Mouse (Mus musculus): ENCODE results near the gene Kat7.

- no peak for TF ChIP-seq CTCF (IDR thresholded peaks at IDR 0.05; ENCODE audit: low read depth, low read length)
- no peak for TF ChIP-seq POLR2A (IDR thresholded peaks at IDR 0.05; ENCODE audit: extremely low read depth, insufficient read depth, low read length)
Measured at GRCm38 (mm10) chr11:95353226-95353625, 43.2 kb upstream of the Kat7 start.
